Mouse (Mus musculus) activated CD4-positive, CD25-positive, alpha-beta regulatory T cell, adult 9 weeks (primary cell): ENCODE results near the gene Lrp2. TPM values are rescaled to one million over a fixed set of nuclear protein-coding genes. Genes with fewer than 3 reads are reported as not detected.

Source experiments
- polyA plus RNA-seq: library from polyadenylated mRNA; unstranded; fragments of 100-300 nt; shearing (Covaris generic); gene quantifications from one replicate; pipeline ENCODE4 v1.2.1, GENCODE M21; 2017

The Lrp2 gene
- polyA plus RNA-seq = not detected

DNA sequence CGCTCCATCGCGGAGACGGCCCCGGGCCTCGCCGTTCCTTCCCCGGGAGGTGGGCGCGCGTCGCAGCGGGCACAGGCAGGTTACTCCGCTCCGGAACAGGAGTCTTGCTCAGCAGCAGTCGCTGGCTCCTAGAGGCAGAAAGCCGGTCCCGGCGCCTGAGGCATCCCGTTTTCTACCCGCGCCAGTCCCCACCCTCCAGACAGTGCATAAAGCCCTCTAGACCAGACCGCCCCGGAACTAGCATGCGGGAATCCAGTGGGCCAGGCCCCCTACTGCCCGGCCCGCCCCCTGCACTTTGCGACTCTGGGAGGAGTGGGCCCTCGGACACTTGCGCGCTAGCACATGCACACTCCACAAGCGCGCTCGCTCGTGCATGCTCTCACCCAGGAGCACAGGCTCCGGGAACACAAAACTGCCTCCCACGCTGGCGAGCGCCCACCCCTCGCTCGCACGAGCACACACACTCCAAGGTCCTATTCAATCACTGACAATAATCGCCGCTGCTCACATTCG lies at the start of gene Lrp2:
Lrp2 (minus strand) TSS at position 180 of the 513 bp plus-strand sequence.

DNA sequence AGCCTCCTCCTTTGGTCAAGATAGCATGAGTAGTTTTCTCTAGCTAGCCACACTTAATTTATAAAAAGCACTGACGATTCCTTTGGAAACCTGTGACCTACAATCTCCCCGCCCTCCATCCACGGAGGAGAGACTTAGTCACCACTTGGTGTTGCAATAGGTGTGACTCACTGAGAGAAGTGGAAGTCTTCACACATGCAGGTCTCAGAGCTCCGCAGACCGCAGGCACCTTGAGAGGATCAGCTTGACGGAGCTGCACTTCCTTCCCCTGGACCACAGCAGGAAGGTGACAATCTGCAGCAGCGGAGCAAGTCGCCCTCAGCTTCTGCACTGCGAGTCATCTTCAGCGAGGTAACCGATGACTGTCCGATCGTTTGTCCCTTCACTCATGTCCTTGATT lies 205.6 kb downstream of the Lrp2 start, which contains the start of gene Dhrs9:
Dhrs9 (plus strand) TSS at position 165 of the 400 bp plus-strand sequence.

Other genes starting within 250 kb of the Lrp2 start
- gene Abcb11, start 243.4 kb downstream of the Lrp2 start, polyA plus RNA-seq = 0.44 TPM
- gene Dhrs9, start 205.6 kb downstream of the Lrp2 start, polyA plus RNA-seq = 0.11 TPM
- not detected for gene Bbs5, start 61.1 kb upstream of the Lrp2 start, polyA plus RNA-seq
- not detected for gene Klhl41, start 84.1 kb upstream of the Lrp2 start, polyA plus RNA-seq
- gene Fastkd1, start 127.5 kb upstream of the Lrp2 start, polyA plus RNA-seq = 13.1 TPM
- 183 TPM for gene Ppig, start 136.5 kb upstream of the Lrp2 start, polyA plus RNA-seq
- gene Ccdc173, start 203.5 kb upstream of the Lrp2 start, polyA plus RNA-seq = 3.5 TPM
- 43.5 TPM for gene Phospho2, start 203.6 kb upstream of the Lrp2 start, polyA plus RNA-seq
- gene Klhl23, start 235.9 kb upstream of the Lrp2 start, polyA plus RNA-seq = 0.32 TPM